Mouse (Mus musculus) R1 (cell line): ENCODE measurements around the gene Parp16.
A peak's percentile ranks its signal among the peaks of the same experiment; 100 is the strongest.
"Not testable (repeated sequence)": the region's sequence is repeated elsewhere in the genome, so short reads cannot be mapped to it uniquely, and the experiment has no call there.

Source experiments
- DNase-seq: peaks from one replicate; pipeline ENCODE4 v3.0.0-alpha.2; 2018; ENCODE audit warnings: low read depth, low spot score

Parp16 gene

DNA sequence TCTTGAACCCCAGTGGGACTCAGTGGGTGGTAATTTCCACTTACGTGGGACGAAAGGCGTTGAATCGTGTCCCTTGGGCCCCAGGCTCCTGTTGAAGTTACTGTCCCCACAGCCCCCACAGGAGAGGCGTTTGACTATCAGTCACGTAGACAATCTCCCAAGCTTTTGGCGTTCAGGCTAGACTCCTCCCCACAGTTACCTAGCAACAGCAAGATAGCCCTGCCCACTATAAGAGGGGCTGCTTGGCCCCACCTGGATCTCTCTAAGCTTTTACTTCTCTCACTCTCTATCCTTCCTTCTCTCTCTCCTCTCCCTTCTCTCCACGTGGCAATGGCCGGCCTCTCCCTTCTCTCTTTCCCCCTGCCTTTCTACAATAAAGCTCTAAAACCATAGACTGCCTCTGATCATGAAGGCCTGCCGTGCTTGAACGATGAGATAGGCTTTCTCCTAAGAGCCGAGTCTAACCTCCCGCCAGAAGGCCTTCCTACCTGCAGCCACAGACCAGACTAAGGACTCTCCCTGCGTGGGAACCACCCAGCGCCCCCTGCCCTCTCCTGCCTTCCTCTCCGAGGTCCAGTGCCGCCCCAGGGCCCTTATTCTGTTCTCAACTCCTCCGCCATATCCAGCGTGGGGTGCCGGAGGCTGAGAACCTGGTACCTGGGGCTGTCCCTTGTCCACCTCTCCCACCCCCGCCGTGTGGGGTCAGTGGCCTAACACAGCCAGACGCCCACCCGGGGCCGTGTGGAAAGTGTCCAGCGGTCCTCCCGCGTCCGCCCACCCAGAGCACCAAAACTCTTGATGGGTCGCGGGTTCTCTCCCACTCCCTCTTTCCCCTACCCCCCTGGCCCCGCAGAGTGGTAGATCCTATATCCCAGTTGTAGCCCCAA lies 13.4 kb downstream of the Parp16 start:
- peak; percentile 76 for DNase-seq

DNA sequence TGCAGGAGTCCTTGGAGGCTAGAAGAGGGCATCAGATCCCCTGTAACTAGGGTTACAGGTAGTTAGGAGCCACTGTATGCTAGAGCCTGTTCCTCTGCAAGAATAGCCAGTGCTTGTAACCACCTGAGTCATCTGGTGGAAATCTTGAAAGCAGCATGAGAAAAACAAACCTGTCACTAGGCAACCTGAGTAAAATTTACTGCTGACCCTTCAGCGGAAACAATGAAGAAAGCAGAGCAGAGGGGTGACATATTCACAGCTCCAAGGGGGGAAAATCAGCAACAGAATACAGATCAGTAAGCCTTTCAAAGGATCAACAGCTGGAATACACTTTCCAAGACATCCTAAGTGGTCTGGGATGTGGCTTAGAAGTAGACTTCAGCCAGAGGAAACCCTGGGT lies 16.4 kb downstream of the Parp16 start:
- peak; percentile 59 for DNase-seq

DNA sequence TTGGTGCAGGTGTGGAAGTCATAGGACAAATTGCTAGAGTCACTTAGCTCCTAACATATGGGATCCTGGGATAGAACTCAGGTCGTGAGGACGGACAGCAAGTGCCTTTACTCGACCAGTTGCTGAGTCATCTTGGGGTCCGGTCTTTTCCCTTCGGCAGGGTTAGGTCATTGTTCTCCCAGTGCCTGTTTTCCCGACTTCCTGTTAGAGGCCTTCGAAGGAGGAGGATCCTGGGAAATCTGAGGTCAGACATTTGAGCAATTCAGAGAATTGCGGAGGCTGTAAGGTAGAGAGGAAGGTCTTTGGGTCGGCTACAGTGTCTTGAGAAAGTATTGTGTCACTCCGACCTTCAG lies 19.2 kb downstream of the Parp16 start:
- peak; percentile 97 for DNase-seq

DNA sequence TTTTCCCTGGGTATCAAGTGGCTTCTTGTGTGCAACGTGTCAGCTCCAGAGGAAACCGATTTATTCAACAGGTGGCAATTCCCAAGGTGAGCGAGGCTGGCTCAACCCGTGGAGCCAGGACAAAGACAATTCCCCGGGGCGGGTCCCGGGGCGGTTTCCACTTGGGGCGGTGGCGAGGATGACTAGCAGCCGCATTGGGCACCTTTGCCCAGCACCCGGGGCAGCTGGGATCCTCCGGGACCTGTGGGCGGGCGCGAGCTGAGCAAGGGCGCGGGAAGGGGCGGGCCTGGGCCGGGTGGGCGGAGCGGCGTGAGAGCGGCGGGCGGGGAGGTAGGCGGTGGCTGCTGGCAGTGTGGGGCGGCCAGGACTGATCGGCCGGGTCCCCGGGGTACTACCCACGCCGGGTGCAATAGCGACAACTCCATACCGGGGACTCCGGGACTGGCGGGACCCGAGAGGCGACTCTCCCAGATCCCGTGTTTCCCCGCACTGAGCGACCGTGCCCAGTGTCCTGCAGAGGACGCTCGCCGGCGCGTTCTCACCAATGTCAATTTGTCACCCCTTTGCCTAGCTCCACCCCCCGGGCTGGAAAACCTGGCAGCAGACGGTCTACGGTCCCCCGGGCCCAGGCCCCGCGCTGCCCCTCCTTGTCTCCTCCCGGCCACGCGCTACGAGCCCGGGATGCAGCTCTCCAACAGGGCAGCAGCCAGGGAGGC lies 19.8 kb downstream of the Parp16 start:
- DNase-seq = peak; percentile 82

DNA sequence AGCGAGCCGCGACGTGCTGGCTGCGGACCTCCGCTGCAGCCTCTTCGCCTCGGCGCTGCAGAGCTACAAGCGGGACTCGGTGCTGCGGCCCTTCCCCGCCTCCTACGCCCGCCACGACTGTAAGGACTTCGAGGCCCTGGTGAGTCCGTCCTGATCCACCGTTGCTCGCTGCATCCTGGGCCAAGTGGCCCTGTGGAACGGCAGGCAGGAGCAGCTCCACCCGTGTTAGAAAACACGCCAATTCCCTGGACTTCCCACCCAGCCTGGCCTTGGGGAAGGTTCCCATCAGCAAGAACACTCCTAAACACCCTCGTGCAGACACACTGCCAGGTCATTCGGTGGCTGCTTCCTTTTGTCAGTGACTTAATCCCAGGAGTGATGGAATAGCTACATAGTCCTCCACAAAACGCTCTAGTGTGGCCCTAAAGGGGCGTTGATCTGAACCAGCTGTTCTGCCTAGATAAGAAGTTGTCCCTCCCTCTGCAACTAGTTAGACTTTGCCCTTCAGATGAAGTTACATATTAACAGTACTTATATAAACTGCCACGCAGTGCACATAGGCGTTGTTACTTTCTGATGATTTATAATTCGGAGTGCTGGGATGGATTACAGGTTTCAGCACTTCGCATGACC lies 20.5 kb downstream of the Parp16 start:
- no peak for DNase-seq

DNA sequence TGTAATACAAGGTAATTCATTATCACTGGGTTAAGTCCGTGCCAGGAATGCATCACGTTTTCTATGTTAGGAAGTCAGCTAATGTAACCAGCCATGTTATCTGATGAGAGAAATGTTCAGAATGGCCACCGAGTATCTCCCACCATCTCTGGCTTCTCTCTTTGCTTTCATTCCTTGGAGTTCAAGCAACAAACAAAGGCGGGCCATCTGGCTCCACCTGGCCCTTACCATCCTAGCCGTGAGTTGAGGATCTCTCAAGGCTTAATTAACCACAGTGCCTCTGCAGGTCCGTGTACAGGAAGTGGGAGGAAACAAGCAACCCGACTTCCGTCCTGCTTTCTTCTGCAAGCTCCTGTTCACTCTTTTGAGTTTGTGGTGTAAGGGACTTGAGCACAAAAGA lies 21.8 kb downstream of the Parp16 start:
- DNase-seq = no peak

DNA sequence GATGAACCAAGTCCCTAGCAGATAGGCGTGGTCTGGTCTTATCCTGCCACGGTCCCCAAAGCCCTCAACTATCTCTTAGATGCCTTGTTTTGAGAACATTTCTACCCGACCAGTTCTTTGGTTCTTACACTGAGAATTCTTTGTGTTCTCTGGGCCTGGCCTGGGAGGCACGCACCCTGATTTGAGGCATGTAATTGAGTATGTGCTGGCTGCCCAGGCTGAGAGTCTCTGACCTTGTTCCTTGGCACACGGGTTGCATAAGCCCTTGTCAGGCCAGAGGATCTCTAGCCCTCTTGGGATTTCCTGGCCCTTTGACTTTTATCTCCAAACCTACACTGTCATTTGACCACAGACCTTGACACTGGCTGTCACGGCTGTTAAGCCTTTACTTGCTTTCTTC lies 22.5 kb downstream of the Parp16 start:
- DNase-seq = no peak

DNA sequence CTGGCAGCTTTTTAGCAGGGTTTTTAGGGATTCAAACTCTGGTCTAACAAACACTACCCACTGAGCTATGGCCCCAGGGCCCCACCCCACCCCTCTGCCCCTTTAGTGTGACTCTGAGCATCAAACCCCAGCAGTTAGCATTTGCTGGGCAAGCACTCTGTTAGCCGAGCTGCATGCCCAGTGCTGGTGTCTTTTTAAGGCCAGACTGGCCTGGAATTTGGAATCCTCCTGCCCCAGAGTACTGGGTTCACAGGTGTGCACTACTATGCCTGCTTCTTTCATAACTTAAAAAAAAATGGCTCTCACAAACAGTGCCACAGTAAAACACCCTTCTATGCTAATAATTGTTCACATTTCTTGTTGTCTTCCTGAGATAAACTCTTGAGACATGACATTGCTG lies 23.8 kb downstream of the Parp16 start:
- DNase-seq = no peak

DNA sequence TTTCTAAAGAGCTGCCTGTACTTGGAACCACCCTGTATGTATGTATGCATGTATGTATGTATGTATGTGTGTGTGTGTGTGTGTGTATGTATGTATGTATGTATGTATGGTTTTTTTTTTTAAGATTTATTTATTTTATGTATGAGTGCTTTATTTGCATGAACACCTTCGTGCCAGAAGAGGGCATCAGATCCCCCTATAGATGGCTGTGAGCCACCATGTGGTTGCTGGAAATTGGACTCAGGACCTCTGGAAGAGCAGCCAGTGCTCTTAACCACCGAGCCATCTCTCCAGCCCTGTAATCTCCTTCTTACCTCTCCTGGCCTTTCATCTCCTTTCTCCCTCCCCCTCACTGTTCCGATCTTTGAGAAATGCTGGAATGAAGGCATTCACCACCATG lies 25.2 kb downstream of the Parp16 start:
- DNase-seq = not testable (repeated sequence)

DNA sequence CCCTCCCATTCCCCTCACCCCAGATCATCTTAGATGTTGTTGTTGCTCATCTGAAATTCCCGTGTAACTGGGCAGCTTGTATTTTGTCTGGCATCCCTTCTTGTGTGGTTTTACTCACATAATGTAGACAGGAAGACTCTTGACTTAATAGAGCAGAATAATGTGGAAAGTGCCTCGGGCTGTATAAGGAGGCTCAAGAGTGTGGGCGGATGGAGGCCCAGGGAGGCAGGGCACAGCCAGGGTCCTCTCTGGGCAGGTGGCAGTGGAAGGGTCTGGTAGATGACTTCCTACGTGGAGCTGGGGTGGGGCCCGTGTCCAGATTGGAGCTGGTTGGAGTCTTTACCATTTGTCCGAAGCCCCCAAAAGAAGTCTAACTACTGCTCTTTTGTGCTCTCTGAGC lies 28.8 kb downstream of the Parp16 start:
- DNase-seq = no peak

DNA sequence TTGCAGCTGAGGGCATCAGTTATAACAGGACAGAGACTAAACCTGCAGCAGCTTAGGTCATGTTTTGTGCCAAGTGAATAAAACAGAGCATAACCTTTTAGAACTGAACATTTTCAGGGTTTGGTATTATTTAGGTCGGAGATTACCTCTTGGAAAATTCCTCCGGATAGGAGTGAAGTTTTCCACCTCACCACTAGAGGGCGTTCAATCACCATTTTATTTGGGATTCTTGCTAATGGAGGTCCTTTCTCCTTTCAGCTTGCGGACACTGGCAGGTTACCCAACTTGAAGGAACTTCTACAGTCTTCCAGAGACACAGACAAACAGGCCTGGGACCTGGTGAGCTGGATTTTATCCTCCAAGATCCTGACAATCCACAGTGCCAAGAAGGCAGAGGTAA lies 30.6 kb downstream of the Parp16 start:
- DNase-seq = peak; percentile 71

DNA sequence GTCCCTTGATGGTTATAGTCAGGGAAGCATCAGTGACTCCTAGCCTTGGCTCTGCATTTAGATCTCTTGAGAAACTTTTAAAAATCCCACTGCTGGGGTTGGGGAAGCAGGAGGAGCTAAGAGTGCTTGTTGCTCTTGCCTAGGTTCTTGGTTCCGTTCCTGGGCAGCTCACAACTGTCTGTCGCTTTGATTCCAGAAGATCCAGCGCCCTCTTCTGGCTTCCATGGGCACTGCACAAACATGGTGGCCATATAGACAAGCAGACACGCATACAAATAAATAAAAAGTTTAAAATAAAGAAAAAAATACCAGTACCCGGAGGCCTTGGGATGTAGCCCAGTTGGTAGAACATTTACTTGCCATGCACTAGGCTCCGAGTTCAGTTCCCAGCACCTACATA lies 35.1 kb downstream of the Parp16 start:
- no peak for DNase-seq

DNA sequence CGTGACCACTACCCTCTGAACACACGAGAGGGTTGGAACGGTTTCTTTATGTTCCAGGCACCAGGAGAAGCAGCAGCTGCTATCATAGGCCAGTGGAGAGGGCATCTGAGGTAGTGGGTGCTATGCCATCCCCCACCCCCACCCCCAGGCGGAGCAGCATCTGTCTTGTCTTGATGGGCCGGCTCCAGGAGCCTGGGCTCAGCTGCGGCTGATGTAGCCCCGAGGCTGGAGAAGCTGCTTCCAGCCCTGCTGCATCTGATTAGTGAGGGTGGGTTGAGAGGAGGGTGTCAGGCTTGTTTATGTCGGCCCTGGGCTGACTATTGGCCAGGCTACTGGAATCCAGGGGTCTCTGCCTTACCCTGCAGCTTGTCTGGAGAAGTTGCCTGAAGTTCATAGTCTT lies 36.1 kb downstream of the Parp16 start:
- no peak for DNase-seq

DNA sequence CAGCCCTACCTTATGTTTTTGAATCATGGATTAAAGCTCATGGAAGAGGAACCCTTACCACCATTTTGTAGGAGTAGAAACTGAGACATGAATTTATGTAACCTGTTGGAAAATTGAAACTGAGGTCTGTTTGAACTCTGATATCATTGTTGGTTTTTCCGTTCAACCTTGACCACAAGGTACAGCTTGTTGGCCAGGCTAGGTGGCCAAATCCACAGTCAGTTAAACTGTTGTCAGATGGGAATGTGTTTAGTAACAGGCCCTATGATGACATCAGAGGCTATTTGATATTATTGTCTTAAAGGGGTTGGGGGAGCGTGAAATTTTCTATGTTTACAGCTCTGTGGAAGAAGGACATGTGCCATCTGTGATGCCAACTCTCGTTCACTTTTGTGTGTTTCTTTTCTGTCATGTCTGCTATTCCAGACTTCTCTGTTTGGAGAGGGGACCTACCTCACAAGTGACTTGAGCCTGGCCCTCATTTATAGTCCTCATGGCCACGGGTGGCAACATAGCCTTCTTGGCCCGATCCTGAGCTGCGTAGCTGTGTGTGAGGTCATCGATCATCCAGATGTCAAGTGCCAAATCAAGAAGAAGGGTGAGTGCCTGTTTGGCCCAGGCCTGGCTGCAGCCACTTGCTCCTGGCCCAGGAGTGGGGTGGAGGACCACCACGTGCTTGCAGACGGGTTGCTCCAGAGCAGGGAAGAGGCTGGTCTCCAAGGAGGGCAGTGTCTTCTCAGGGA lies 38.3 kb downstream of the Parp16 start:
- DNase-seq = no peak

DNA sequence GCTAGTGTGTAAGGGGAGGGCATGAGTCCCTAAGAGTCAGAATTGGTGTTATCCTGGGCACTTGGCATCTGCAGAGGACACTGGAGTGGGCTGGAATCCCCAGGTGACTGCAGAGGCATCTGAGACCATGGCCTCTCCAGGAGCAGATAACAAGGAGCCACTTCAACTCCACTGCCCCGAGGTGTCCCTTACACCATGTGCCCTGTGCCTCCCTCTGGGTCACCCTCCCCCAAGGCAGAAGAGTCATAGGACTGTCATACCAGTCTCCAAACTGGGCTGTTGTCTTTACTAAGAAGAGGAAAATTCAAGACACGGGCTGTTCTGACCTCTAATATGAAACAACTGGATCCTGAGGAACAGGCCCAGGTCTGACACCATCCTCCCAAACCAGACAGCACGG lies 39.6 kb downstream of the Parp16 start:
- DNase-seq = no peak

DNA sequence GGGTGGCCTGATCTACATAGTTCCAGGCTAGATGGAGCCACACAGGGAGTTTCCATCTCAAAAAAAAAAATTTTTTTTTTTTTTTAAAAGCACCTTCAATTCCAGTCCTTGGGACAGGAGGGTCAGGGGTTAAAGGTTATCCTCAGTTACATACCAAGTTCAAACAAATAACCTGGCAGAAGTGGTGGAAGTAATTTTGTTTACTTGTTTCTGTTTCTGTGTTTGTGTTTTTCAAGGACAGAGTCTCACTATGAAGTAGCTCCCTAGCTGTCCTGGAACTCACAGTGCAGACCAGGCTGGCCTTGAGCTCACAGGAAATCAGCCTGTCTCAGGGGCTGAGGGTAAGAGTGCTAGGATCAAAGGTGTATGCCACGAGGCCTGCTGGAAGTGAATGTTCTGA lies 40.4 kb downstream of the Parp16 start:
- DNase-seq = no peak

DNA sequence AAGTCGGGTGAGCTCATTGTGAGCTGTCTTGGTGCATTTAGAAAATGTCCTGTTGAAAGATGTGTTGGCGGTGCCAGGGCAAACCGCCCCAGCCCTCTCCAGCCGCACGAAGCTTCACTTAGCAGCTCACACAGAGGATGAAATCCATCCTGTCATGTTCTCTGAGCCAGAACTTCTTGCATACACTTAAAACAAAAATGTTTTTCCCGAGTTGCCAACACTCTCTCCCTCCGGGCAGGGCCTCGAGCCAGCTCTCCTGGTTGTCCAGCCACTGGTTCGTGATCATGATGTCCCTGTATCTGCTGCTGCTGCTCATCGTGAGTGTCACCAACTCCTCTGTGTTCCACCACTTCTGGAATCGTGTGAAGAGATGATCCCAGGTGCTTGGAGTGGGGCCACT lies 42.5 kb downstream of the Parp16 start:
- DNase-seq = no peak

DNA sequence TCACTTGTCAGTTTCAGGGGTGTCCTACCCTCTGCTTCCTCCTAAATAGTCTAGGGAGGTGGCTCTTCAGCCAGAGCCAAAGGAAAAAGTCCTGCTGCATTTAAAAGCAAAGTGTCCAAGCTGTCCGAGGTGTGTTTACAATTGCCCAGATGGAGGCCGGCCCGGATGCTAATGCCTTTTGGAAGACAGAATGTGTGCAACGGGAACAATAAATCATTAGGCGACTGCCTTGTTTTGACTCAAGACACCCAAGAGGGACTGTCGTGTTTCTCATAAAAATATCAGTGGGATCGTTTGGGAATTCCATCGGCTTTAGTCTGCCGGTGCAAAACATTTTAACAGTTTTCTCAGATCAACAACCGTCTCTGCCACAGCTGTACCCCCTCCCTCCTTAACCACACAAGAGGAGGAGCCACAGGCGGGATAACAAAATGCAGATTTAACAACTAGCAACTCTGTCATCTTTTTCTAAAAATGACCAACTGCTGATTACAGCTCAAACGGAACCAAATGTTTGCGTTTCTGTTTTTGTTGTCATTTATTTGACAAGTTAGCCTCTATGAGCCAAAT lies 43.1 kb downstream of the Parp16 start:
- DNase-seq = no peak

DNA sequence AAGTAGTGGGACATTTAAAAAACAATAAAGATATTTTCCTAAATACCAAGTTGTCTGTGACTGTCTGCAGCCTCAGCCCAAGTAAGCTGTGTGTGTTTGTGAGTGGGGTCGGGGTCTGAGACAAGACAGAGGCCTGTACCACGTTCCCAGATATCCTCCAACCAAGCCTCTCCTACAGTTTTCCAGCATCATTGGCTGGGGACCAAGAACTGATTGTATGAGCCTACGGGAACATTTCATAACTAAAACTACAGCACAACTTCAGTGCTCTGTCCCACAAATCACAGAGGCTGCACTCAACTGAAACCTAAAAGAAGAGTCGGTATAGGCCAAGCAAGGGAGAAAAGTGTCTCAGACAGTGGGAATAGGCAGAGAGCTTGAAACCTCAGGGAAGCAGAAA lies 44.0 kb downstream of the Parp16 start:
- no peak for DNase-seq

DNA sequence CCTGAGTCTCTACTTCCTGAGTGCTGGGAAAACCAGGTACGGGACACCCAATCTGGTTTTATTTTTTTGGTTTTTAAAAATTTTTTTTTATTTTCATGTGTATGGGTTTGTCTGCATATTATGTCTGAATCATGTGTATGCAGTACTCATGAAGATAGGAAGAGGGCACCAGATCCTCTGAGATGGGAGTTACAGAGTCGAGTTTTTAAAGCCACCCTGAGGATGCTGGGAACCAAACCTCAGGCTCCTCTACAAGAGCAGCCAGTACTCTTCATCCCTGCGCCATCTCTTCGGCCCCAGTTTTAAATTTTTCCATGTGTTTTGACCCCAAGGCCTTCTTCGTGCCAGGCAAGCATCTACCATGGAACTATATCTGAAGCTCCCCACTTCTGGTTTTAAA lies 44.6 kb downstream of the Parp16 start:
- DNase-seq = peak; percentile 63

DNA sequence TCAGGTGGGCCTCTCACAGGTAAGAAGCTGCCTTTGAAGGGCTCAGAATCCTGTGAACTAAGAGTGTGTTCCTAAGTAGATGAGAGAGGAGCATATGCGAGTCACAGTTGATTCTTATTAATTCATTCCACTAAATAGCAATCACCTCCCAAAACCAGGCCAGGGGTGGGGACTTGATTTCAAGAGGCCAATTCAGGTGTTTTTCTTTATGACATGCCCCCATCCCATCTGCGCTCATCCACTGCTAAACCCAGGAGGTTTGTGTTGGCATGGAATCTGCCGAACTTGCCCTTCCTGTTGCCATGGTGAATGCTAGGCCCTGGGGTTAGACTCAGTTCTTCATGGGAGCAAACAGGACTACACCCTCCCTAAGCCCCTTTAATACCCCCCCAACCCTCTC lies 45.4 kb downstream of the Parp16 start:
- DNase-seq = no peak

DNA sequence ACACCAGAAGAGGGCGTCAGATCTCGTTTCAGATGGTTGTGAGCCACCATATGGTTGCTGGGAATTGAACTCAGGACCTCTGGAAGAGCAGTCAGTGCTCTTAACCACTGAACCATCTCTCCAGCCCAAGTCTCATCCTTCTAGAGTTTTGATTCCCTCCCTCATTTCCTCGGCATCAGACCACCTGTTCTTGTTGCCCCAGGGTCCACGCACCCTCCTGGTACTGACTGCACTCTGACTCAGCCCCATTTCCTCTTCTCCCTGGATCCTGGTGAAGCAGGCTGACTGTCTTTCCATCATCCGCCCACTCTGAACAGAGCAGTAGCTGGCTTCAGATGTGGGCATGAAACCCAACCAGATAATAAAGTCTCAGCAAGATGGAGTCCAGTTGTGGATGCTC lies 46.8 kb downstream of the Parp16 start:
- no peak for DNase-seq
